Mouse (Mus musculus): ENCODE measurements around the gene Krtap5-4.
"Not testable (repeated sequence)": the region's sequence is repeated elsewhere in the genome, so short reads cannot be mapped to it uniquely, and the experiment has no call there.

Gene Krtap5-4

GRCm38 (mm10) chr7:142303249-142303648 is at the start of gene Krtap5-4:
Krtap5-4 (plus strand) TSS chr7:142303549.
- in situ Hi-C loops (cut with MboI, MseI): no loop called here

DNA sequence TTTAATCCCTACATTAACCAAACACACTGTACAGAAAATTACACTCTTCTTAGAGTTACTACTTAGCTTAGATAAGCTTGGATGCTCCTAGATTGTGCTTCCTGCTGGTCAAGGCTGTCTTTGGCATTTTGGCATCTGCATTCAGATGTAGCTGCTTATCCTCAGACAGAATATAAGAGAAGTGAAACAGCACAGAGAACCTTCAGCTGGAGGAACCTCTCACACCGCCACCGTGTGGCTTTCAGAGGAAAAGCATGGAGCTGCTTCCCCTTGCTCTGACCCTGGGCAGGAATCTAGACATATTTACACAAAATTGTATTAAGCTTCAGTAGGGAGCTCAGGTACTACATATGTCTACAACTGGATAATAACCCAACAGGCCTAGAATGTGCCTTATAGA is 47.8 kb upstream of the Krtap5-4 start:
- in situ Hi-C loops (cut with MboI, MseI): no loop called here

DNA sequence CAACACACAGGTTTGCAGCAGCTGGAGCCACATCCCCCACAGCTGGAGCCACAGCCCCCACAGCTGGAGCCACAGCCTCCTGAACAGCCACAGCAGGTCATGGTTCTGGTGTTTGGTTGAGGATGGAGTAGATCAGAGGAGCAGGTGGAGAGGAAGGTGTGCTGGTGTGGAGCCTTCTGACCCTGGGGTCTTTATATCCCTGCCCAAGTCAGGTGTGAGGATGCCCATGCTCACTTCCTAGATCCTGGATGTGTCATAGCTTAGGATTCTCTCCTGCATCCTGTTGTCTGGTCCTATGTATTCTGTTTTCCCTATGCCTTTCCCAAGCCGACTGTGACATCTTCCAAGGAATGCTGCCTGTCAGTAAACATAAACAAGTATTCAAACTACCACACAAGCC is 45.1 kb upstream of the Krtap5-4 start, which contains the start of gene Gm2431:
Gm2431 (minus strand) TSS at position 101 of the 400 bp plus-strand sequence.
- in situ Hi-C loops (cut with MboI, MseI): not testable (repeated sequence)

DNA sequence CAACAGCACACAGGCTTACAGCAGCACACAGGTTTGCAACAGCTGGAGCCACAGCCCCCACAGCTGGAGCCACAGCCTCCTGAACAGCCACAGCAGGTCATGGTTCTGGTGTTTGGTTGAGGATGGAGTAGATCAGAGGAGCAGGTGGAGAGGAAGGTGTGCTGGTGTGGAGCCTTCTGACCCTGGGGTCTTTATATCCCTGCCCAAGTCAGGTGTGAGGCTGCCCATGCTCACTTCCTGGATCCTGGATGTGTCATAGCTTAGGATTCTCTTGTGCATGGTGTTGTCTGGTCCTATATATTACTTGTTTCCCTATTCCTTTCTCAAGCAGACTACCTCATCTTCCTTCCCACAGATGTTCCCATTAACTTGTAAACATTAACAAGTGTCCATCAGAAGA is 29.1 kb upstream of the Krtap5-4 start, which contains the start of gene Gm4559:
Gm4559 (minus strand) TSS at position 101 of the 400 bp plus-strand sequence.
- in situ Hi-C loops (cut with MboI, MseI): not testable (repeated sequence)

DNA sequence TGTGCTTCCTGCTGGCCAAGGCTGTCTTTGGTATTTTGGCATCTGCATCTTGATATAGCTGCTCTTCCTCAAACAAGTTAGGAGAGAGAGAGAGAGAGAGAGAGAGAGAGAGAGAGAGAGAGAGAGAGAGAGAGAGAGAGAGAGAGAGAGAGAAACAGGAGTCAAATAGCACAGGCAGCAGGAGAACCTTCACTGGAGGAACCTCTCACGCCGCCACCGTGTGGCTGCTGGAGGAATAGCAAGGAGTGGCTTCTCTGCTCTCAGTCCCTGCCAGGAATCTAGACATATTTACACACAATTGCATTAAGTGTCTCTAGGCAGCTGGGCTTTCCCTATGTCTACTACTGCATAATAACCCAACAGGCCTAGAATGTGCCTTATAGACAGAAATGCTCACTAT is 25.2 kb upstream of the Krtap5-4 start:
- in situ Hi-C loops (cut with MboI, MseI): not testable (repeated sequence)

DNA sequence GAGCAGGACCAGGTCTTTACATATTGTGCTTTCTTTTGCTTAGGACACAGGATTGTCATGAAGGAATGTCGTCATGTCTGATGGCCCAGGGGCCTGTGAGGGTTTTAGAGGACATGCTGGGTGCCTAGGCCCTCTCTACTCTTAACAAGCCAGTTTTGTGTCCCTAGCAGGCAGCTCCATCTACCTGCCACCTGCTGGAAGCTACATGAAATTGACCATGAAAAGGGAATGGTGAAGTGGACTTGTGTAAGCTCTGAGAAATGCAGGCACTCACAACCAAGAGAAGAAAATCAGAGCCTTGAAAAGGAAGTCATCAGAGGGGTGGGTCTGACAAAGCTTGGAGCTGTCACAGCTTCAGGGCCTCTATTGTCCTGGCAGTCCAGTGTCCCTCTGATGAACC is 24.1 kb upstream of the Krtap5-4 start:
- in situ Hi-C loops (cut with MboI, MseI): not testable (repeated sequence)

GRCm38 (mm10) chr7:142282847-142283246 is 20.5 kb upstream of the Krtap5-4 start:
- in situ Hi-C loops (cut with MboI, MseI): not testable (repeated sequence)

GRCm38 (mm10) chr7:142284023-142284591 is 19.2 kb upstream of the Krtap5-4 start:
- in situ Hi-C loops (cut with MboI, MseI): no loop called here

DNA sequence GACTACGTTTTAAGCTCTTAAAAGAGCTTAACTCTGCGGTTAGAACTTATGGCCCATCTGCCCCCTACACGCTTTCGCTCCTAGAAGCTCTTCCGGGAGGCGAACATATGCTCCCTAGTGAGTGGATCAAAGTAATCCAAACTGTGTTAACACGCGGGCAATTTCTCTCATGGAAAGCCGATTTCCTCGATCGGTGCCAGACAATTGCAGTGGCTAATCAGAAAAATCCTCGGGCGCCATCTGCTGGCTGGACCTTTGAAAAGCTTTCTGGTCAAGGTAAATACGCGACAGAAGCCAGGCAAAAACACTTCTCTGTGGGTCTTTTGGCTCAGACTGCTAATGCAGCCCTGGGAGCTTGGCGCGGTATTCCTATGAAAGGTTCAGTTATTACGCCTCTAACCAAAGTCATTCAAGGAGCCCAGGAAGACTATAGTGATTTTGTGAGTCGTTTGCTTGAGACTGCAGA is 18.7 kb upstream of the Krtap5-4 start:
- in situ Hi-C loops (cut with MboI, MseI): no loop called here

DNA sequence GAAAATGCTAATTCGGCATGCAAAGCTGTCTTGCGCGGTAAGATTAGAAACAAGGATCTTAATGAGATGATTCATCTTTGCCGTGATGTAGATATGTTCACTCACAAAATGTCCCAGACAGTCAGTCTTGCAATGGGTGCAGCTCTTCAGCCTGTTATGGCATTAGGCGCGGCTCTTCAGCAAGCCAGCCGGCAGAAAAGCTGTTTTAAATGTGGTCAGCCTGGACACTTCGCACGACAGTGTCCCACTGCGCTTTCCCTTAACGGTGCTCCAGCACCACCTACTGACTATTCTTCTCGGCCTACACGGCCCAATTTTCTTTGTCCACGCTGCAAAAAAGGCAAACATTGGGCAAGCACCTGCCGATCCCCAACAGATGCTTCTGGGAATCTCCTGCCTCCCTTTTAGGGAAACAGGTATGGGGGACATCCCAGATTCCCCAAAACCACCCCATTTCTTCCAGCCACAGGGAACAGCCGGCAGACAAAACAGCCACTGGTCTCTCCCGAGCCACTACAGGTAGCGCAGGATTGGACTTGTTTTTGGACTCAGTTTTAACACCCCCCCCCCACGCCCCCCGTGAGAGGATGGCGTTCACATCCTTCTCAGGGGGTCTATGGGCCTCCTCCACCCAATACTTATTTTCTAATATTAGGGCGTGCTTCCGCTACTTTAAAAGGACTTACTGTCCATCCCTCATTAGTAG is 18.1 kb upstream of the Krtap5-4 start:
- in situ Hi-C loops (cut with MboI, MseI): no loop called here

DNA sequence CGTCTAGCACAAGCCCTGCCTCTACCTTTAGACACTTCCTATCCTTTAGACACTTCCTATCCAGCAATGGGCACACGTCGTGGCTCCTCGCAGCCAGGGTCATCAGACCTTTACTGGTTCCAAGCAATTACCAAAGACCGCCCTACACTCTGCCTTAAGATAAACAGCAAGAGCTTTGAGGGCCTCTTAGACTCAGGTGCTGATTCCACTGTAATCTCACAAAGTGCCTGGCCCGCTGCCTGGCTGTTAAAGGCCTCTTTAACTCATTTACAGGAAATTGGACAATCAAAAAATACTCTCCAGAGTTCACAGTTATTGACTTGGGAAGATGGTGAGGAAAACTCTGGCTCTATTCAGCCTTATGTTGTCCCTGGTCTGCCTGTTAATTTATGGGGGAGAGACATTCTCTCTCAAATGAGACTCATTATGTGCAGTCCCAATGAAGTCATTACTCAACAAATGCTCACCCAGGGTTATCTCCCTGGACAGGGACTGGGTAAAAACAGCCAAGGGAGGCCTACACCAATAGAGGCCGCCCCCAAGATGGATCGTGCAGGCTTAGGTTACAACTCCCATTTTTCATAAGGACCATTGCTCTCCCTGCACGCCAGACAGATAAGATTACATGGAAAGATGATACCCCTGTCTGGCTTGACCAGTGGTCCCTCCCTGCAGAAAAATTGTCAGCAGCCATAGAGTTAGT is 17.3 kb upstream of the Krtap5-4 start:
- in situ Hi-C loops (cut with MboI, MseI): not testable (repeated sequence)

DNA sequence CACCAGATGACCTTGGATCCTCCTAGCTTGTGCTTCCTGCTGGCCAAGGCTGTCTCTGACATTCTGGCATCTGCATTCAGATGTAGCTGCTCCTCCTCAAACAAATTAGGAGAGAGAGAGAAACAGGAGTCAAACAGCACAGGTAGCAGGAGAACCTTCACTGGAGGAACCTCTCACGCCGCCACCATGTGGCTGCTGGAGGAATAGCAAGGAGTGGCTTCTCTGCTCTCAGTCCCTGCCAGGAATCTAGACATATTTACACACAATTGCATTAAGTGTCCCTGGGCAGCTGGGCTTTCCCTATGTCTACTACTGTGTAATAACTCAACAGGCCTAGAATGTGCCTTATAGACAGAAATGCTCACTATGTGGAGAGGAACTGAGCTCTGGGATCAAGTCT is 9.5 kb upstream of the Krtap5-4 start:
- in situ Hi-C loops (cut with MboI, MseI): not testable (repeated sequence)

DNA sequence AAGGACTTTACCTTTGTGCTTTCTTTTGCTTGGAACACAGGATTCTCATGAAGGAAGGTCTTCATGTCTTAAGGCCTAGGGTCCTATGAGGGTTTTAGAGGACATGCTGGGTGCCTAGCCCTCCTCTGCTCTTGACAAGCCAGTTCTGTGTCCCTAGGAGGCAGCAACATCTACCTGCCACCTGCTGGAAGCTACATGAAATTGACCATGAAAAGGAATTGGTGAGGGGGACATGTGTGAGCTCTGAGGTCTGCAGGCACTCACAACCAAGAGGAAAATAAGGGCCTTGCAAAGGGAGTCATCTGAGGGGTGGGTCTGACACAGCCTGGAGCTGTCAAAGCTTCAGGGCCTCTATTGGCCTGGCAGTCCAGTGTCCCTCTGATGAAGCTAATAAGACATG is 7.9 kb upstream of the Krtap5-4 start:
- in situ Hi-C loops (cut with MboI, MseI): no loop called here

DNA sequence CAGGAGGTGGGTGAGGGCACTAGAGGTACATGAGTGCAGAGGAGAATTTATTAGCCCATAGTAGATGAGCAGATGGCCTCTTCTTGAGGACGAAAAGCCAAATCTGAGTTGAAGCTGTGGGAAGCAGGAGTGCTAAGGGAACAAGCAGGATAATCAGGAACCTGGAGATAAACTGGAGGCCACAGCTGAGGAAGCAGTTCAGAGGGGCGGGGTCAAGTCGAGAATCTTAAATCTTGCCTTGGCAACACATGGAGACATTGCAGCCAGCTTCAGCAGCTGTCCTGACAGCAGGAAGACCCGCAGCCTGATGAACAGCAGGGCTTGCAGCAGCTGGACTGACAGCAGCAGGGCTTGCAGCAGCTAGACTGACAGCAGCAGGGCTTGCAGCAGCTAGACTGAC is 7.2 kb upstream of the Krtap5-4 start:
- in situ Hi-C loops (cut with MboI, MseI): not testable (repeated sequence)

GRCm38 (mm10) chr7:142297018-142297417 is 6.3 kb upstream of the Krtap5-4 start, which contains the start of gene Krtap5-1:
Krtap5-1 (minus strand) TSS chr7:142297118.
- in situ Hi-C loops (cut with MboI, MseI): not testable (repeated sequence)

DNA sequence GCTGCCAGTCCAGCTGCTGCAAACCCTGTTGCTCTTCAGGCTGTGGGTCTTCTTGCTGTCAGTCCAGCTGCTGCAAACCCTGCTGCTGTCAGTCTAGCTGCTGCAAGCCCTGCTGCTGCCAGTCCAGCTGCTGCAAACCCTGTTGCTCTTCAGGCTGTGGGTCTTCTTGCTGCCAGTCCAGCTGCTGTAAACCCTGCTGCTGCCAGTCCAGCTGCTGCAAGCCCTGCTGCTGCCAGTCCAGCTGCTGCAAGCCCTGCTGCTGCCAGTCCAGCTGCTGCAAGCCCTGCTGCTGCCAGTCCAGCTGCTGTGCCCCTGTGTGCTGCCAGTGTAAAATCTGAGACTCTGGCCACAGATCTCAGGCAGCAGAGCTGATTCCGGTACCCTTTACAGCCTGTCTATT is 580 bp downstream of the Krtap5-4 start:
- in situ Hi-C loops (cut with MboI, MseI): not testable (repeated sequence)

DNA sequence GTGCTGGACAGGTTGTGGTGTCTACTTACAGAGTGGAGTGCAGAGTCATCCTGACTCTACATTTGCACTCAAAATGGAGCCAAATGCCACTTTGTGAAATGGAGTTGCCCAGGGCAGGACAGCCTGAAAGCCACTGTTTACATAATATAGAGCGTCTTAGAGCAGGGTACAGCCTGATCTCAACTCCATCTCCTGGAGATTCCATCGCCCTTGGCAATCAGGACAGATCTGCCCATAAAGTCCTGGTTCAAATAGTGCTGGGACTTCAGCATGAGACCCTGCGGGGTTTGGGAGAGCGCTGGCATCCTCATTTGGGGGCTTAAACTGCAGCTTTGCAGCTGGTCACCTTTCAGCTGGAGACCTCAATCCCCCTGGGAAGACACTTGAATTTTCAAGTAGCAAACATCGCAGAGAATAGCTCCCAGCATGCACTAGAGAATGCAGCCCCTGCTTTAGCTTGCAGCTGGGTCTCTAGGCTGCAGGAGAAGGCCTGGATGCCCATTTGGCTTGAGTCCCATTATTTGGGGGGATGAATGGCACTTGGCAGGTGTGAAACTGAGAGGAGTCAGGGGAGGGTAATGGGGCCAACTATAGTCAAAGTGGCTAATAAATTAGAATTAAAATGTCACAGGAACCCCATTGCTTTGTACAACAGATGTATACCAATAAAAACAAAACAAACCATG is 11.4 kb downstream of the Krtap5-4 start:
- in situ Hi-C loops (cut with MboI, MseI): no loop called here

DNA sequence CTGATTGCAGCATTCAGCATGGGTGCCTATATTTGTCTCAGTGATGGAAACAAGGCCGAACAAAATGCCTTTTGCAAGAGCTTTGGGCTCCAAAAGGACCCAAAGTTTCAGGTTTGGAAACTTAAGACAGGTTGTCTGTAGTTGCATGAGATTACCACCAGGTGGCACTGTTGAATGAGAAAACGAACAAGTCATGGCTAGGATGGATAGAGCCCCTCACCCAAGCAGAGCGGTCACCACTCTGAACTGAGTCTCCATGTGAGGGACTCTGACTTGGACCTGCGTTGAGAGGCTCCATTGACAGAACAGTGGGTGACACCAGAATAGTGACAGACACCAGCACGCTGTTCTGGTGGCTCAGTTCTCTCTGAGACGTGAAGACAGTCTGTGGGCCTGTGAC is 13.2 kb downstream of the Krtap5-4 start:
- in situ Hi-C loops (cut with MboI, MseI): no loop called here

DNA sequence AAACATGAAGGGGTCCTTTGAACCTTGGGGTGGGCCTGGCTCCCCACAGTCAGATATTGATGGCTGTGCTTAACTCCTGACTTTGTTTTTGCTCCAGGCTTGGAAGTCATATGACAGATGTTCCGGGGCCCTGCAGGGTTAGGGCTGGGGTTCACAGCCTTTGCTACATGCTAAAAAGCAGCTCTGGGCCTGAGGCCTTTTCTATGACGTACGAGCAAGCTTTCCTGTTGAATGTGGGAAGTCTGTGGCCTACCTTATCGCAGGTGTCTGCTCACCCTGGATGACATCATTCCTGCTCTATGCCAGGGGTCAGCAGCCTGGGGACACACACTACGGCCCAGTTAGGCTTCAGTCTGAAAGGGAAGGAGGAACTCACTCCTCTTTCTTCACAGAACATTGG is 13.9 kb downstream of the Krtap5-4 start:
- in situ Hi-C loops (cut with MboI, MseI): no loop called here

DNA sequence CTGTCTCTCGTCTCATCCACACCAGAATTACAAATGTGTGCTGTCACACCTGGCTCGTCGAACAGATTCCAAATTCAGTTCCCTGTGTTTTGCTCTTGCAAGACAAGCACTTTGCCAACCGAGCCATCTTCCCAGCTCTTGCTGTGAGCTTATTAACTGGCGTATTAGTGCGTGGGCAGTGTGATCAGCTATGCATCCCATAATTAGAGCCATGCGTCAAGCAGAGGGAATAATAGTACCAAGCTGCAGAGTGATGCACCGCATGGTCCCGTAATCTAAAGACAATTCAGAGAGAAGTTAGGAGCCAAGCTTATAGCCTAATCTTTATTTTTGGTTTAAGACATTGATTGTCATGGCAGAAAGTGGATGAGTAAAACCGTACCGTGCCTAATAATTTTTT is 15.8 kb downstream of the Krtap5-4 start:
- in situ Hi-C loops (cut with MboI, MseI): no loop called here

DNA sequence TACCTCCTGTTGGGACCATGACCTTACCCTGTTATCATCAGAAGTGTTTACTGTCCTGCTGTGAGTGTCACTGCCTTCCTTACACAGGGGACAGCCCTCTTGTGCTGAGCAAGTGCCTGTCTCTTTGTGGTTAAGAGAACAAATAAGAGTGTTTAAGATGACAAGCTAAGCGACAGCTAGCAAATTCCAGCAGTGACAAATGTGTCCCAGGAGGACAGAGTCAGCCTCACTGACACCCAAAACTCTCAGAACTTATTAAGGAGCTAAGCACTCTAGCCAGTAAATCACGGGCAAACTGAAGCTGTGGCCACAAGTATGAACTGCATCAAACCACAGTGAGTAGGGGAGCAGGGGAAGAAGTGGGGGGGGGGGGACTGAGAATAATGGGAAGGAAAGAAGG is 17.6 kb downstream of the Krtap5-4 start:
- in situ Hi-C loops (cut with MboI, MseI): no loop called here

Measured in regulatory T cell (primary cell).